Mouse (Mus musculus): ENCODE measurements at regions not wholly inside any gene's neighbourhood (a gene's known extent, or its start where the extent isn't known, plus 50 kb on each side); places are given as distances from the start of the nearest gene placed in this dataset.
"Not testable (repeated sequence)": the region's sequence is repeated elsewhere in the genome, so short reads cannot be mapped to it uniquely, and the experiment has no call there.

DNA sequence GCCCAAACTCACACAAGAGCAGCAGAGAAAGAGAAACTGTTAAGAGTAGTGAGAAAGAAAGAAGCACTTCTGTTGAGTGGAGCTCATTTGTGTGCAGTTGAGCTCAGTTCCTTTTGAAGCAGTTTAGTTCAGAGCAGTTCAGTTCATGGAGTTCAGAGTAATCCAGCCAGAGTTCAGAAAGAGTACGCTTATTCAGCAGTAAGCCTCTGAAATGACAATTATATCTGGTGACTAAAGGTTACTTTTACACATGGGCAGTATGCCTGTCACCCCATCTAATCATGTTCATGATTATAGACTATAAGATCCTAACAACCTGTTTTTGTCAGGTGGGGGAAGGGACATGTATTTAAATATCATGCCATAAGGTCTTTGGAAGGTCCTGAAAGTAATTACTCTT is 333.9 kb upstream of the Klf6 start:
- no peak for DNase-seq (ENCODE audit: low read depth, low spot score)

DNA sequence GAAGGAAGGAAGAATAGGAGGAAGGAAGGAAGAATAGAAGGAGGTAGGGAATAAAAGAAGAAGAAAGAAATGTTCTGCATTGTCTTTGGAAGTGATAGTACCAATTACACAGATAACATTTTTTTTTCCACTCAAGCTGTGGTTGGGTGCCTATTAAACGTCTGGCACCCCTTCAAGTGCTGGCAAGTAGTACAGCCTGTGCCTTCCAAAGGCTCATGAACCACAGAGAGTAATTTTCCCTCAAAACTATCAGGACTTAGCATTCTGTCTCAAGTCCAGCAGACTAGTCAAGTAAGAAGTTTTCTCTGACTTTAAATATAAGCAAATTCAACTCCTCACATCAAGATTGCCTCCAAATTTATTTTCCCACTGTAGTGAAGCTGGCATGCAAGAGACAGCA is 321.0 kb upstream of the Klf6 start:
- DNase-seq (ENCODE audit: low read depth, low spot score), result no peak

DNA sequence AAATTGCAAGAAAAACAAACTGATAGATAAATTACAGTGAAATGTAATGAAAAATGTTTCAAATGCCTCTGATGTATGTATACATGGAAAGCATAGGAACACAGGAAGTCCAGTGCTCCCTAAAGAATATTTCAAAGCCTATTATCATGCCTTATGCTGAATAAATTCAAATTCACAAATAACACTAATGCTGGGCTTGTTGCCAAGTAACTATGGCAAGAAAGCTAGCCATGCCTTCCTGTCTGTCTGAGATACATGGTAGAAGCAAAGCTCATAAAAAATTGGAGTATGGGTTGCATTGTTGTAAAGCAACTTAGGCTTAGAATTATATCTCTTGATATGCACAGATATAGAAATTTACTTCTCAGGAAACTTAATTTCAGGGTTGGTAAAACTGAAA is 315.8 kb upstream of the Klf6 start:
- no peak for DNase-seq (ENCODE audit: low read depth, low spot score)

DNA sequence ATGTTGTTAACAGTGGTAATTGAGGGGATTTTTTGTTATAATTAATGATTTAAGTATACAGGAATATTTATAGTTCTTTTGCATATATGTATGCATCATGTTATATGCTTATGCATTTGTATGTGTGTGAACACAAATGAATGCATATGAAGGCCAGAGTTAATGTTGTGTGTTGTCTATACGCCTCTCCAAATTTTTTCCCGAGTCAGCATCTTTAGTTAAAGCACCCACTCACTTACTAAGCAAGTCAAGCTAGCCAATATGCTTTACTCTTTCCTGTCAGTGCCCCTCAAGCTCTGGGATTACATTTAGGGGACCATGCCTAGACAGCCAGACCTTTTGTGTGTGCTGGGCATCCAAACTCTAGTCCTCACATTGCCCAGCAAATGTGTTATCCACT is 315.3 kb upstream of the Klf6 start:
- DNase-seq (ENCODE audit: low read depth, low spot score), result no peak

- no peak for DNase-seq (ENCODE audit: low read depth, low spot score)
Observed at GRCm38 (mm10) chr13:5546937-5547336, 314.3 kb upstream of the Klf6 start.

DNA sequence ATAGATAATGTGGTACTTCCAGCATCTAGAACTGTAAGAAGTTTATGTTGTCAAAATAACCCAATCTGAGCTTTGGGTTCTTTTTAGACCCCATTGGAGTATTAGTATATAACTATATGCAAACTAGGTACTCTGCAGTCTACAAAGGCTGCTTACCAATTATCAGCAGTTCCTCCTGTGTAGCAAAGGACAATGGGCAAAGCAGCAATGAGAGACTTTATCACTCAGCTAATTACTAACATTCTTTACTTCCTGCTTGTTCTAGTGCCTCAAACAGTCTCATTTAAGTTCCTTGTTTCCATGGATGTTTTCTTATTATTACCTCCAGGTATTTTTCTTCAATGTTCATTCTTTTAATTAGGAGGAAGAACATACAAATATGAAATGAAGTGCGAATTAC is 312.5 kb upstream of the Klf6 start:
- no peak for DNase-seq (ENCODE audit: low read depth, low spot score)

DNA sequence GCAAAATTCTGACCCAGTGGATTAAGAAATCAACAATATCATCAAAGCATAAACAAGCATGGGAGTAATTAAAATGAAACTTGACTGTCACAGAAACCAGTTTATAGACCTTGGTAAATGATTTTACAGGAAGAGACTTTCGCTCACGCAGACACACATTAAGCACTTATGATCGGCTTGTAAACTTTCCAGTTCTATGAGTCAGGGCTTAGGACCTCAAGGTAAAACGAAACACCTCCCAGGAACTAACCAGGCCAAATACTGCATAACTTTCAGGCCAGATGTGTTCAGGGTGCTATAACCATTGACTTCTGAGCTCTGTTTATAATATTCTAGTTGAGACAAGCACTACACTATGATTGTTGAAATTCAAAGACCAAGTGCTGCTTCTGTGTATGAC is 312.1 kb upstream of the Klf6 start:
- DNase-seq (ENCODE audit: low read depth, low spot score), result no peak

DNA sequence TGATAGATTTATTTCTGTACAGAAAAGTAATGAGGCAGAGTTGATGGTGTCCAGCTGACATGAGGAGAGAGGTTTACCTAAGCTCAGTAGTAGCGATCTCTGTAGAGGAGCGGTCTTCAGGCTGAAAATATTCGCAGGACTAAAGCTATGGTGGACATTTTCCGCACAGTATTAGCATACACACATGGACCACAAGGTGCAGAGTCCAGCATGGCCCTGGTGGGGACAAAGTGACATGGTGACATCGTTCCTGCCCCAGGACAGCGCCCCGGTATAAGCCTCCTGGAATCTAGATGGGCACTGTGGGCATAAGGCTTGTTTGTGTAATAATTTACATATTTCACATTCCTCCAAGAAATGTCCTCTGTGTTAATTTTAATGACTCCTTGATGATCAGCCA is 311.5 kb upstream of the Klf6 start:
- DNase-seq (ENCODE audit: low read depth, low spot score), result no peak

GRCm38 (mm10) chr13:5550354-5550753 is 310.9 kb upstream of the Klf6 start:
- DNase-seq (ENCODE audit: low read depth, low spot score), result no peak

DNA sequence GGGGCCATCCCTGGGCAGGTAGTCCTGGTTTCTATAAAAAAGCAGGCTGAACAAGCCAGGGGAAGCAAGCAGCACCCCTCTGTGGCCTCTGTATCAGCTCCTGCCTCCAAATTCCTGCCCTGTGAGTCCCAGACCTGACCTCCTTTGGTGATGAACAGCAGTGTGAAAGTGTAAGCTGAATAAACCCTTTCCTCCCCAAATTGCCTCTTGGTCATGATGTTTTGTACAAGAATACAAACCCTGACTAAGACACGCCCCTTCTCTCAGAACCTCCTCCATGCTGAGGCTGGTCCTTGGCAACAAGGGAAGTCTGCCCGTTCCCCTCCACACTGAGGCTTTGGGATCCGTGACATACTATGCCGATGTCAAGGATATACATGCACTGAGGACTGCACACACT is 310.2 kb upstream of the Klf6 start:
- no peak for DNase-seq (ENCODE audit: low read depth, low spot score)

DNA sequence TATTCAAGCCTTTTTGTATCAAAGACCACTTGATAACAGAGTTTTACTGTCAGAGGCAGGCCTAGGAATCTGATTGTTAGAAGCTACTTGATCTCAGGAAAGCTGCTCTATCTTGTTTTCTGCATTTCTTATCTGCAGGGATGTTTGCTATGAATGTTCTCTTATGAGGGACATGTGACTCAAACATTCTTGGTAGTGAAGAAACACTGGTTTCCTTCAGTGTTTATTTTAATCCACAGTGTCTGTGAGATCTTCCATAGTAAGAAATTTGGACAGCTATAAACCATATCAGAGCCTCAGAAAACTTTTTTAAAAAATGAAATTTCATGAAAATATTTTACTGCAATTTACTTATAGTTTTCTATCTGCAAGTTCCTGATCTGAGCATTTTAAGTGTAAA is 307.8 kb upstream of the Klf6 start:
- DNase-seq (ENCODE audit: low read depth, low spot score), result no peak

- DNase-seq (ENCODE audit: low read depth, low spot score), result no peak
Observed at GRCm38 (mm10) chr13:5558095-5558494, 303.2 kb upstream of the Klf6 start.

DNA sequence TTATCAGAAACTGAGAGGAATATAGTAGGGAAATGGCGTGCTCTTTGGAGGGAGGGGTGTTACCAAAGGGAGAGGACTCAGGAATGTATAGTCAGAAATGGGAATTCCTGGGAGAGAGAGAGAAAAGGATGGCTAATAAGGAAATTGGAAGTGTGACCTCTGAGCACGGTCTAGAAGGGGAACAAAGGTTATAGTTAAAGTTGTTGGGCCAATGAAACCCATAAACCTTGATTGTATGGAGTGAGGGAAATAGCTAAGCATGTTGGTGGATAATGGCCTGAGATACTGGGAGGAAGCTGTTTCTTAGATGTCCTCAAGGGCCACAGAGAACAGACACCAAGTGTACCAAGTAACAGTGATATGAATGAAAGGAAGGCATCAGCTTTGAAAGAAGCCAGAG is 294.8 kb upstream of the Klf6 start:
- no peak for DNase-seq (ENCODE audit: low read depth, low spot score)

GRCm38 (mm10) chr13:5566896-5567295 is 294.4 kb upstream of the Klf6 start:
- no peak for DNase-seq (ENCODE audit: low read depth, low spot score)

GRCm38 (mm10) chr13:5569579-5569978 is 291.7 kb upstream of the Klf6 start:
- DNase-seq (ENCODE audit: low read depth, low spot score), result no peak

DNA sequence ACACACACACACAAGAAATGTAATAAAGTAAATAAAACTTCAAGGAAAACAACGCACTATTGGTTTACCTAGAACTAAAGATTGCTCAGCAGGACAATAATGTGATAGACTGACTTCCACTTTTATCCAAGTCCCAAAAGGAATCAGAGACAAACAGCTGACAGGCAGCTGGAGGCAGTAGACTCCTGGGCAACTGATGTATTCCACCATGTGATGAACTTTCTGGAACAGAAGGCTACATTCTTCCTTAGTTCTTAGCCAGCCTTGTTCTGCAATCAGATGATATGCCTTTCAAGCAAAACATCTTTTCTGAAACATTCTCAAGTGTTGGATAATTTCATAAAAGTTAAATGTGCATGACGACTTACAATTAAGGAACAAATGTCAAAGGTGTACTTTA is 290.9 kb upstream of the Klf6 start:
- no peak for DNase-seq (ENCODE audit: low read depth, low spot score)

- DNase-seq (ENCODE audit: low read depth, low spot score), result no peak
Observed at GRCm38 (mm10) chr13:5576568-5576967, 284.7 kb upstream of the Klf6 start.

DNA sequence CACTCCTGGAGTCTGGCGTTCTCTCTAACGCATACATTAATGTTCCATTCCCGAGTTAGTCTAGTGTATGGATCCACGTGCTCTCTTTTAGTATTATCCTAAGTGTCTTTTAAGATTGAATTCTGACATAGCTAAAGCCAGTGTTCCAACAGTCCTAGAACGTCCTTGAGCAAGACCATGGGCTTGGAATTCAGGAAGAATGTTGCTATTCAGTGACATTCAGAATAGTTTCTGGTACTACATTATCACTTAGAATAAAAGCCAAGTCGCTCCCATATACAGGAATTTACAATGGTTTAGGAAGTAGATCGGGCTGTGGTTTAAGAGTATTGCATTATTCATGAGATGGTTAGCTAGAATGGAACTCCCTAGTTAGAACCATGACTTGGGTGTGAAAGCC is 277.6 kb upstream of the Klf6 start:
- DNase-seq (ENCODE audit: low read depth, low spot score), result not testable (repeated sequence)

GRCm38 (mm10) chr13:5587196-5587595 is 274.1 kb upstream of the Klf6 start:
- DNase-seq (ENCODE audit: low read depth, low spot score), result no peak

GRCm38 (mm10) chr13:5591286-5591685 is 270.0 kb upstream of the Klf6 start:
- DNase-seq (ENCODE audit: low read depth, low spot score), result no peak

- DNase-seq (ENCODE audit: low read depth, low spot score), result no peak
Observed at GRCm38 (mm10) chr13:5591837-5592555, 269.3 kb upstream of the Klf6 start.

DNA sequence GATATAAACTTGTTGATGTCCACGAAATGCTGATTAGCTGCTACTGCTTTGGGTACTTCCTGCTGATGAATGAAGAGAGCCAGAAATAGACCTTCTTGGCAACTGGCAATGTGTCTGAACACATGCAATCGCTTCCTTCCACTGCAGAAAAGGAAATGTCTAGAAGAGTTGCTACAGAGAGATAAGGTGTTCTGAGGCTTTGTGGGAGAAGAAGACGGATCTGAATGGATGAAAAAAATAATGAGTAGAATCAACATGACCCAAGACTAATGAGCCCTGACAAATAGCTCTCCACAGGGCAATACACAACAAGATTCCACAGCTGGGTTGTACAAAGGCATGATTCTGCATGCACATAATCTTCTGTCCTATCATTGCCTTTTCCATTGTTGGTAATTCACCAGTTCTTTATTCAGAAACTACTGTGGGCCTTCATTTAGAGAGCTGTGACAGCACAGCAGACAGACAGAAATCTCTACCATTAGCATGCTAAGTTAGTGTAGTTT is 268.7 kb upstream of the Klf6 start:
- DNase-seq (ENCODE audit: low read depth, low spot score), result no peak

- no peak for DNase-seq (ENCODE audit: low read depth, low spot score)
Observed at GRCm38 (mm10) chr13:5601648-5602047, 259.6 kb upstream of the Klf6 start.
